In the genomic region with DNA sequence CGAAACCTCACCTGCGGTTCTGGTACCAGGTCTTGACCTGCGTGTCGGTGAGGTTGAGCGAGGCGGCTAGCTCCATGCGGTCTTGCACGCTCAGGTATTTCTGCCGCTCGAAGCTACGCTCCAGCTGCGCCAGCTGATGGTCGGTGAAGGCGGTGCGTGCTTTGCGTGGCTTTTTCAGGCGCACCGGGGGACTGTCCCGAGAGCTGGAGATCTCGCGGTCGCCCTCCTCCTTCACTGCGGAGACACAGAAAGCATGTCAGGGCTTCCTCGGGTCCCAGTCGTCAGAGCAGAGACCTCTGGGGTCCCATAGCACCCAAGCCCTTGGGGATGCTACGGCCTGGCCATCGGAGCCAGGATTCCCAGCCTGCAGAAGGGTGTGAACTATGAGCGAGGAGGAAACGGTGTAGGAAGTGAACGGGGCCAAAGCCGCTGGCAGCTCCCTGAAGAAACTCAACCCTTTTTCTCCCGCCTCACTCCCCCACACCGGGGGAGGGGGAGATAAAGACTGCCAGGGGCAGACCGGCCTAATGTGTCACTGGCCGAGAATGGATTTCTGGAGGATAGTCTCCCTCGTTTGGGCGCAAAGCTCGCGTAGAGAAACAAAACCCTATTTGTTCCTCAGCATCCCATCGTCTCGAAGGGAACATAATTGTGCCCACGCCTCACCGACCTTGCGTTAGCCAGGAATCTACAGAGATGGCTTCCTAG, we compare ENCODE assay signal across 13 mouse cellular contexts. TPM values are rescaled to one million over a fixed set of nuclear protein-coding genes. Genes with fewer than 3 reads are reported as not detected.
DNase-seq lines count a peak whose midpoint lies in the region; ATAC-seq lines count a peak whose summit lies in the region.
"Had no signal": no experiment of that assay in that cellular context is flagged by ENCODE, and none has a peak within 500 bp of the region (broad histone marks: within the 10 kb centered on the region; RNA-seq: fewer than 3 reads in every experiment).

No protein-coding gene starts in this region.

- no peak for ATAC-seq in liver, embryonic 11.5 days (replicated peaks; ENCODE audit: low FRiP score)
- no peak for ATAC-seq in limb, embryonic 13.5 days (ENCODE audit: low FRiP score, low read depth)
- no peak for ATAC-seq in megakaryocyte progenitor cell, adult 5-6 weeks (replicated peaks; ENCODE audit: poor library complexity)
- ATAC-seq: inflammation-experienced regulatory T-cells, adult 6 months had no signal

- H3K9me3 ChIP-seq in liver, embryonic 11.5 days (ENCODE audit: control insufficient read depth, low read length): no peaks in the 10 kb centered on the region
- H3K9me3 ChIP-seq in limb, embryonic 13.5 days: no peaks in the 10 kb centered on the region
- H3K9me3 ChIP-seq: liver, embryonic 13.5 days had no signal

- H3K4me3 ChIP-seq in liver, embryonic 11.5 days (ENCODE audit: low read depth, low read length): no peak overlapping the region
- H3K4me3 ChIP-seq in limb, embryonic 13.5 days: peak overlapping the region; percentile 1; the same call in 1 of the 2 replicates
- H3K4me3 ChIP-seq: heart, adult 2 months; layer of hippocampus, adult 2 months; liver, embryonic 13.5 days had no signal

- 3% methylated on average over 44 of the region's 44 CpGs for WGBS in liver, embryonic 11.5 days
- WGBS in limb, embryonic 13.5 days: 1% methylated on average over 44 of the region's 44 CpGs

- H3K27ac ChIP-seq in liver, embryonic 11.5 days (ENCODE audit: low read depth, low read length): no peak overlapping the region
- no peak overlapping the region for H3K27ac ChIP-seq in limb, embryonic 13.5 days
- H3K27ac ChIP-seq: heart, adult 2 months; layer of hippocampus, adult 2 months; liver, embryonic 13.5 days had no signal

- H3K4me1 ChIP-seq in liver, embryonic 11.5 days (replicated peaks; ENCODE audit: control insufficient read depth, insufficient read depth, low read length): peaks cover 6% of the 10 kb centered on the region
- peaks cover 23% of the 10 kb centered on the region for H3K4me1 ChIP-seq in limb, embryonic 13.5 days

- H3K27me3 ChIP-seq in liver, embryonic 11.5 days (replicated peaks; ENCODE audit: control insufficient read depth, insufficient read depth, low read length): peaks cover 100% of the 10 kb centered on the region
- H3K27me3 ChIP-seq in limb, embryonic 13.5 days: peaks cover 100% of the 10 kb centered on the region

- no peak overlapping the region for H3K9ac ChIP-seq in liver, embryonic 11.5 days (ENCODE audit: low read depth, low read length)
- no peak overlapping the region for H3K9ac ChIP-seq in limb, embryonic 13.5 days
- H3K9ac ChIP-seq: liver, embryonic 13.5 days had no signal

- no peaks in the 10 kb centered on the region for H3K36me3 ChIP-seq in liver, embryonic 11.5 days (ENCODE audit: control insufficient read depth, insufficient read depth, low read length)
- no peaks in the 10 kb centered on the region for H3K36me3 ChIP-seq in limb, embryonic 13.5 days
- H3K36me3 ChIP-seq: liver, embryonic 13.5 days had no signal

- DNase-seq in cerebellum, adult 9-11 months: peak; percentile 12
- DNase-seq in cerebellum, adult 11 months: no peak
- peak; percentile 47 for DNase-seq in liver, embryonic 11.5 days (ENCODE audit: low spot score)
- no peak for DNase-seq in liver
- DNase-seq in retina, postnatal 1 day: peak; percentile 43
- no peak for DNase-seq in T-cell, adult 2 months (ENCODE audit: low spot score)
- DNase-seq: heart, adult 2 months; liver, embryonic 13.5 days had no signal

- no peak overlapping the region for H3K4me2 ChIP-seq in liver, embryonic 11.5 days
- H3K4me2 ChIP-seq in limb, embryonic 13.5 days (replicated peaks): no peak overlapping the region
- H3K4me2 ChIP-seq: liver, embryonic 13.5 days had no signal

RNA-seq across cellular contexts. Expression of a gene that starts 5.0 kb away (rescaled TPM):
- not detected in 2 replicates for polyA plus RNA-seq in liver, embryonic 11.5 days (2014; fragmentation: Nextera tagmentation; extraction: Ambion mirVana)
- polyA plus RNA-seq in limb, embryonic 13.5 days (2015; fragmentation: Nextera tagmentation; extraction: Ambion mirVana): 0.06 TPM in 1 of 2 replicates, not detected in the other
- total RNA-seq in megakaryocyte progenitor cell, adult 5-6 weeks (2015): not detected in 2 replicates
- 0.24 TPM in 1 of 2 replicates, not detected in the other for total RNA-seq in megakaryocyte progenitor cell, adult 5-6 weeks (2017)
- total RNA-seq: heart, adult 2 months; layer of hippocampus, adult 2 months; megakaryocyte, adult 5-6 weeks had no signal
- polyA plus RNA-seq: heart, adult 2 months; inflammation-experienced regulatory T-cells, adult 6 months; liver, embryonic 13.5 days had no signal

Comparison
In these comparisons a context has a peak if more than half of its experiments do, and no peak if none do; other contexts are left out.
1. DNase-seq: peak in cerebellum, adult 9-11 months (single experiment), liver, embryonic 11.5 days (single experiment) and retina, postnatal 1 day (single experiment); none in cerebellum, adult 11 months (single experiment), liver (single experiment) and T-cell, adult 2 months (single experiment).